Mouse (Mus musculus) spleen, adult 2 months (tissue): ENCODE measurements at regions not wholly inside any gene's neighbourhood (a gene's known extent, or its start where the extent isn't known, plus 50 kb on each side); places are given as distances from the start of the nearest gene placed in this dataset.
A peak's percentile ranks its signal among the peaks of the same experiment; 100 is the strongest.

Experiments used
- DNase-seq, 2 experiments: peaks; one replicate each; pipeline versions ENCODE4 v3.0.0 to v3.0.0-alpha.2; 2012 to 2021; ENCODE audit warnings: low spot score in 2 of 2, low read depth in 1 of 2
- H3K27ac ChIP-seq: fragments of 200-500 bp; 2 replicates; pipeline ENCODE4 v1.5.1; 2012; ENCODE audit warnings: low read length, inconsistent platforms; ENCODE audit not compliant: insufficient read depth
- H3K27me3 ChIP-seq: fragments of 200-500 bp; 2 replicates; pipeline ENCODE4 v1.6.1; 2012; ENCODE audit warnings: mild to moderate bottlenecking, moderate library complexity, low read length, inconsistent platforms; ENCODE audit not compliant: control insufficient read depth, insufficient read depth
- H3K36me3 ChIP-seq: fragments of 200-500 bp; 2 replicates; pipeline ENCODE4 v1.6.1; 2012; ENCODE audit warnings: mild to moderate bottlenecking, low read length, inconsistent platforms; ENCODE audit not compliant: control insufficient read depth, insufficient read depth
- H3K4me1 ChIP-seq: fragments of 200-500 bp; 2 replicates; pipeline ENCODE4 v1.6.1; 2011; ENCODE audit warnings: inconsistent platforms; ENCODE audit not compliant: control insufficient read depth, insufficient read depth, insufficient read length
- H3K4me3 ChIP-seq: fragments of 200-500 bp; 2 replicates; pipeline ENCODE4 v1.5.1; 2011; ENCODE audit warnings: mild to moderate bottlenecking, inconsistent platforms; ENCODE audit not compliant: insufficient read depth, insufficient read length; ENCODE audit errors: extremely low read depth
- CTCF ChIP-seq: fragments of 200-500 bp; IDR thresholded peaks from 2 replicates; pipeline ENCODE4 v1.5.1; 2011; ENCODE audit warnings: mild to moderate bottlenecking, inconsistent platforms; ENCODE audit not compliant: insufficient read depth, insufficient read length, insufficient replicate concordance; ENCODE audit errors: extremely low read depth
- POLR2A ChIP-seq: fragments of 200-500 bp; IDR thresholded peaks from 2 replicates; pipeline ENCODE4 v1.6.1; 2011; ENCODE audit warnings: low read depth, low read length, inconsistent platforms
- WGBS: fragments of 180-500 bp; shearing (Covaris S2); methylation state at CpG from one replicate; pipeline ENCODE4 v1.1.7; 2018; 5-methylcytosine and 5-hydroxymethylcytosine counted together

DNA sequence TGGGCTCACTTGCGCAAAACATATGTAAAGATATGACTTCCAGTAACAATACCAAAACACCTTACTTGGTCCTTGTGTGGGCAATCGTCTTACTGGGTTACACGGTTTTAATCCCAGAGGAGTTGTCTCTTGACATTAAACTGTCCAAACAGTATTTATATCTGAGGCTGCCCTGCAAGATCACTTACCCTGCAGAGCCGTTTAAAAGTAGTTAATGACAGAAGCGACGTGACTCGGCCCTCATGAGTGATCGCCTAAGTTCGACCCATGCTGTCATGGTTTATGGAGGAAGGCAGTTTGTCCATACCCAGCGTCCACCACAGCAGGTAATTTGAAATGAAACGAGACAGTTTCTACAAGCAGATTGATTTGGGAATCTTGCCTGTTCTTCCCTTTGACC, 90.3 kb downstream of the Zfp281 start:
- Histone ChIP-seq H3K27me3 (no peaks in the 10 kb centered on the region), H3K27ac (no peak overlapping the region), H3K36me3 (no peaks in the 10 kb centered on the region), H3K4me1 (no peaks in the 10 kb centered on the region; the same call in 1 of the 2 replicates), H3K4me3 (no peak overlapping the region)
- 89% methylated on average over 11 of the region's 11 CpGs for WGBS
- TF ChIP-seq CTCF (no peak), POLR2A (no peak)
- no peak for DNase-seq

DNA sequence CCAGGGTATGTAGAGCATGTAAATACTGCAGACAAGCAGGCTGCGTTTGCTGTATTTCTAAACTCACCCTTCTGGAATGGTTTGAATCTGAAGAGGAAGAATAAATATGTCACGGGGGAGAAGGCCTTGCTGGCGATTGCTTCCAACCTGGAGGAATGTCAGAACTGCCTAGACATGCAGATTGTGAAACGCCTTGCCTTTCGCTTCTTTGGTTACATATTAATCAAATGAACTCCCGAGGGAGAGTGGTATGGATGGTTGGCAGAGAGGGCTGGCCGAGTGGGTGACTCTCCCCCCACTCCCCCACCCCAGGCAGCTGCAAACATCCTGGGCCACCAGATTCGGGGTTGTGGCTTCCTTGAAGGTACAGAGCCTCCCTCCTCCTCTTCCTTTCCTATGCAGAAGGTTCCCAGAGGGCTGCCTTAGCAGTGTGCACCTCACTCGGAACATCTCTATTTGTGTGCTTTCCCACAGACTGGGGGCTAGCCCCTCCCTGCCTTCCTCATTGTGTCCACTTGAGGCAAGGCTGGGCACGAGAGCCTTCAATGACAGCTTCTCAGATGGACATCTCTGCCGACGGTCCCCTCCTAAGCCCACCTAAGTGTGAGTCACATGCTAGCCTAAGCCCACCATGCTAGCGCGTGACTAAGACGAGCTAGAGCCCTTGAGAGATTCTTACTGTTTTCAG, 93.3 kb downstream of the Zfp281 start:
- Histone ChIP-seq H3K4me3 (no peak overlapping the region), H3K27ac (no peak overlapping the region), H3K36me3 (no peaks in the 10 kb centered on the region), H3K27me3 (no peaks in the 10 kb centered on the region), H3K4me1 (no peaks in the 10 kb centered on the region; the same call in 1 of the 2 replicates)
- 61% methylated on average over 15 of the region's 15 CpGs for WGBS
- TF ChIP-seq POLR2A (no peak), CTCF (no peak)
- DNase-seq = no peak

DNA sequence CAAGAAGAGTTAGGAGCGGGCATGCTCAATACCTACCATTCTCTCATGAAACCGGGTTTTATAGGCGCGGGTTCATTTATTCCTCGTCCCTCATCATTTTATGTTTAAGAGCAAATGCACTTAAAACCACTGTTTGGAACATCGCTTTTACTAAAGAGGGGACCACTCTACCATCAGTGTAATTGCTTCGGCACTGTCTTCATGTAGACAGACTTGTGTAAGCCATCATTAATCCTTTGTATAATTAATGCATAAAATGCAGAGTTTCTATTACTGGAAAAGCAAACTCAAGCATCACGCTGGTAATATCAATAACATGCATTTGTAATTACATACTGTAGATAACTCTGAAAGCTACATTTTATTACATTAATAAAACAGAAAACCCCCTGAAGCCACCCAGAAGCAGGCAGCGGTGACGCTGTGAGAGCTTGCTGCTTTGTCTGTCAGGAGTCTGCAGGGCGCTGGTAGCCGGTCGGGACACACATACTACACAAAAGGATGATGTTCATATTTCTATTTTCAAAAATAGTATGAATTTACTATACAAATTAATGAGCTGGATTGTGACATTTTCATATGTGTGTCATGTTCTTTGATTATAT, 99.2 kb downstream of the Zfp281 start:
- 92% methylated on average over 13 of the region's 13 CpGs for WGBS
- no peak for TF ChIP-seq POLR2A
- TF ChIP-seq CTCF = no peak
- H3K27me3 ChIP-seq = no peaks in the 10 kb centered on the region
- no peaks in the 10 kb centered on the region for H3K36me3 ChIP-seq
- no peak overlapping the region for H3K27ac ChIP-seq
- no peak for DNase-seq
- H3K4me1 ChIP-seq = no peaks in the 10 kb centered on the region
- H3K4me3 ChIP-seq = no peak overlapping the region

DNA sequence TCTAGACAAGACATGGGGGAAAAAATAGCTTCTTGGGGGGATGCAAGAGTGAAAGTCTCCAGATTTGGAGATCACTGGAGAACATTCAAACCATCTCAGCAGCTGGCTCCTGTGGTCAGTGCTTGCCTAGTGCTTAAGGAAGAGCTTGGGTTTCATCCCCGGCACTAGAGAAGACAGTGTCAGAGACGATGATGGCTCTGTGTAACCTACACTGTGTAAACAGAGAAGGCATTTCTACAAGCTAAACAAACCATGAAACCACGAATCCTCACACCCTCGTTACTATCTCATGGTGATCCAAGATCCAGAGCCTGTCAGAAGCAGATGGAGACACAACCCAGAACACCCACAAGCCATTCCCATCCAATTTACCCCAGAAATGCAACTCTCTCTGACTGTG, 100.5 kb downstream of the Zfp281 start:
- no peaks in the 10 kb centered on the region for H3K36me3 ChIP-seq
- WGBS = 72% methylated on average over 4 of the region's 4 CpGs

DNA sequence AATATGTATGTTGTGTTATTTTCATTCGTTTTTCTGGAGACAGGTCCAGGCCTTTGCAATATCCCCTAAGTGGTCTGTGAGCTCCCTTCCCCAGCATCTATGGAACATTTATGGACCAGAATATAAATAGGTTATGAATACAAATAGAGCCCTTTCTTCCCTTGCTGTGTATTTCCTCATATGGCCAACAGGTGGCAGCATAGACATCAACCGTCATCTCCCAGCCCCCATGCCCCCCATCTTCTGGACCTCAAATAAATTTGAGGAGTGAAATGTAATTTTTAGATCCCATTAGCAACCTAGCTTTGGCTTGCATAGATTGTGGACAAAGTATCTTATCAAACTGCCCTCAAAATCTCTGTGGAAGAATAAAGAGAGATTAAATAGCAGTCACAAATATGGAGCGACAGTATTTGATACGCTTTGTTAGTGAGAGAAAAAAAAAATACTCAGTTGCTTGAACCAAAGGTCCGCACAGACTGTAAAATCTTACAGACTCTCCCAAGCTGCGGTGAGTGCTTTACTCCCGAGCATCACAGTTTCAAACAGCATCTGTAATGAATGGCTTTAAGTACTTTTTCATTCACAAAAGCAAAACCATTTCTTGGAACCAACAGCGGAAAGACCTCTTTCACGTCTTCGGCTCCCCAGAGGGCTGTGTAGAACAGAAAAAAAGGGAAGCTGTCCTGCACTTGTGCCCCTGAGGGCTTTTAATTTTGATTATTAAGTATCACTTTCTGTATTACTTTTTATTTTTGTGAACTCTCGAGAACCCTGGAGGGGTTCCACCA, 101.6 kb downstream of the Zfp281 start:
- H3K4me3 ChIP-seq = no peak overlapping the region
- H3K27me3 ChIP-seq = no peaks in the 10 kb centered on the region
- H3K27ac ChIP-seq = no peak overlapping the region
- no peaks in the 10 kb centered on the region for H3K36me3 ChIP-seq
- 0 out of 2 replicates have a peak, but pooled peaks cover 3% of the 10 kb centered on the region for H3K4me1 ChIP-seq
- DNase-seq = peak in 1 of 2 experiments; percentile 10
- WGBS = 45% methylated on average over 11 of the region's 11 CpGs
- peak; percentile 49; the same call in 1 of the 2 replicates for TF ChIP-seq CTCF
- TF ChIP-seq POLR2A = no peak

More for the DNA sequence above, 100.5 kb downstream of the Zfp281 start:
- Histone ChIP-seq H3K4me3 (no peak overlapping the region), H3K27ac (no peak overlapping the region), H3K27me3 (no peaks in the 10 kb centered on the region), H3K4me1 (no peaks in the 10 kb centered on the region)
- DNase-seq = no peak
- TF ChIP-seq CTCF (no peak), POLR2A (no peak)

DNA sequence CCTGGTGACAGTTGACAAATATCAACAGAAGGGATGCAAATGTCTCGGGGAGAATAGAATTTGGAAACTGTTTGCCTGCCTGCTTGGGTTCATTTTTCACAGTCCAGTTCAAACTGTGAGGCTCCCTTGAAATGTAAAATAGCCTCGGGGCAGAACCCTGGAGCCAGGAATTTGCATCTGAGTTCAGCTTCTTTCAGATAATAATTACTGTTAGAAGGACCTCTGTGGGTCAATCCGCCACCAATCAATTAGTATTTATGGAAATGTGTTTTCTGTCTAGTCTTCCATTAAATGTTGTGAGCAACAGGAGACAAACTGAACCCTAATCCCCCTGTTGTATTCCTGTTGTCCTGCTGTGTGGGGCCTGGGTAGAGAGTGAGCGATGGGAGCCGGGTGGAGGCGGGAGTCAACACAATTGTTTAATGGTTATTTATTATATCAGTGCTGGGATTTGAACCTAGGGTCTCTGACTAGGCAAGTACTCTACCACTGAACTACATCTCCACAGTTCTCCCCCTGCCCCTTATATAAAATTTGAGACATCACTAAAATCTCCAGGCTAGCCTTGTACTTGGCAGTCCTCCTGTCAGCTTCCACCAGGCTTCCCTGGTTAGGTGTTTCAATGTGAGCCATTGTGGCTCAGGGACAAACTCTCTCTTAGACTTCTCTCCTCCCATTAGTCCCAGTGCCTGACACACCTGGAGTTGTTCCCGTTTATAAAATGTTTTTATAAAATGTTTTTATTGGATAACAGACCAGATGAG, 103.3 kb downstream of the Zfp281 start:
- WGBS = 85% methylated on average over 7 of the region's 7 CpGs
- Histone ChIP-seq H3K36me3 (no peaks in the 10 kb centered on the region), H3K27ac (no peak overlapping the region), H3K4me1 (0 out of 2 replicates have a peak, but pooled peaks cover 3% of the 10 kb centered on the region), H3K4me3 (no peak overlapping the region), H3K27me3 (no peaks in the 10 kb centered on the region)
- no peak for DNase-seq
- no peak for TF ChIP-seq CTCF
- TF ChIP-seq POLR2A = no peak

DNA sequence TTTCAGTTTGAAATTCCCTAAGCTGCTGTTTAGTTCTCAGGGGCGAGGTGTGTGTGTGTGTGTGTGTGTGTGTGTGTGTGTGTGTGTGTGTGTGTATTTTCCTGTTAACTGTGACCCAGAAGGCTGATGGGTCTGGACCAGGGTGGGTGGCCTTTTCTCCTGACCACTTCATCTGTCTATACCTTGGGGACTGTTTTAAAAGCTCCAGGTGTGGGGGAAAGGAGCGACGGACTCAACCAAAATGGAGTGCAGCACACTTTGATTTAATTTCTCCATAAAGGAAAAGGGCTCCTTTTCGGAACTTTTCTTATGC, 103.9 kb downstream of the Zfp281 start:
- DNase-seq = no peak
- 88% methylated on average over 4 of the region's 4 CpGs for WGBS
- Histone ChIP-seq H3K4me1 (0 out of 2 replicates have a peak, but pooled peaks cover 3% of the 10 kb centered on the region), H3K4me3 (no peak overlapping the region), H3K36me3 (no peaks in the 10 kb centered on the region), H3K27me3 (no peaks in the 10 kb centered on the region), H3K27ac (no peak overlapping the region)
- no peak for TF ChIP-seq CTCF
- no peak for TF ChIP-seq POLR2A
